Mouse (Mus musculus) neural tube, embryonic 14.5 days (tissue): ENCODE data around the gene Vamp5. TPM values are rescaled to one million over a fixed set of nuclear protein-coding genes. Genes with fewer than 3 reads are reported as not detected.

Experiments
- ATAC-seq: fragments of 200-750 bp; cut with Nextera tagmentation; 2 replicates; pipeline ENCODE4 v1.8.0; 2017; ENCODE audit warnings: low read depth, mild to moderate bottlenecking, moderate TSS enrichment, moderate library complexity
- H3K27ac ChIP-seq: fragments of 300-500 bp; sonication (generic); 2 replicates; pipeline ENCODE4 v1.5.1; 2014; ENCODE audit warnings: low read depth, mild to moderate bottlenecking, control low read depth, low read length, moderate library complexity, mixed read lengths
- H3K27me3 ChIP-seq: fragments of 300-500 bp; sonication (generic); 2 replicates; pipeline ENCODE4 v1.6.1; 2014; ENCODE audit warnings: low read length; ENCODE audit not compliant: control insufficient read depth, insufficient read depth
- H3K36me3 ChIP-seq: fragments of 300-500 bp; sonication (generic); 2 replicates; pipeline ENCODE4 v1.6.1; 2014; ENCODE audit warnings: low read length, mixed read lengths; ENCODE audit not compliant: control insufficient read depth, insufficient read depth
- H3K4me1 ChIP-seq: fragments of 300-500 bp; sonication (generic); 2 replicates; pipeline ENCODE4 v1.6.1; 2014; ENCODE audit warnings: low read length; ENCODE audit not compliant: control insufficient read depth, insufficient read depth
- H3K4me2 ChIP-seq: fragments of 300-500 bp; sonication (generic); 2 replicates; pipeline ENCODE4 v1.6.1; 2014; ENCODE audit warnings: mild to moderate bottlenecking, low read depth, low read length, control low read depth
- H3K4me3 ChIP-seq: fragments of 300-500 bp; sonication (generic); 2 replicates; pipeline ENCODE4 v1.5.1; 2014; ENCODE audit warnings: low read depth, low read length, control low read depth, mixed read lengths
- H3K9ac ChIP-seq: fragments of 300-500 bp; sonication (generic); replicated peaks from 2 replicates; pipeline ENCODE4 v1.6.1; 2014; ENCODE audit warnings: low read depth, mild to moderate bottlenecking, control low read depth, low read length, mixed read lengths
- H3K9me3 ChIP-seq: fragments of 300-500 bp; sonication (generic); 2 replicates; pipeline ENCODE4 v1.6.1; 2016; ENCODE audit warnings: low read length; ENCODE audit not compliant: control insufficient read depth
- WGBS: fragments of 180-500 bp; shearing (Covaris S2); extraction: QIAGEN DNeasy Blood & Tissue Kit; methylation state at CpG from one replicate; pipeline ENCODE4 v1.1.7; 2014; 5-methylcytosine and 5-hydroxymethylcytosine counted together
- polyA plus RNA-seq: library from polyadenylated mRNA; unstranded; fragments of >200 nt; fragmentation: Nextera tagmentation; extraction: Ambion mirVana; gene quantifications from 2 replicates; pipeline ENCODE4 v1.2.1, GENCODE M21; 2014

Gene Vamp5
- polyA plus RNA-seq = 3.1 and 28.2 TPM in 2 replicates

GRCm38 (mm10) chr6:72380131-72380770 is at the start of gene Vamp5:
Vamp5 (minus strand) TSS chr6:72380468.
- no peaks in the 10 kb centered on the region for H3K36me3 ChIP-seq
- WGBS = 2% methylated on average over 48 of the region's 49 CpGs
- no peak within 1 kb of the TSS for H3K27ac ChIP-seq
- peak; percentile 61; the same call in 1 of the 2 replicates for ATAC-seq
- H3K9ac ChIP-seq = peak within 1 kb of the TSS; percentile 39; the same call in 1 of the 2 replicates
- peak within 1 kb of the TSS; percentile 33 for H3K4me3 ChIP-seq
- peak within 1 kb of the TSS; percentile 45 for H3K4me2 ChIP-seq
- peaks cover 10% of the 10 kb centered on the region for H3K27me3 ChIP-seq
- H3K4me1 ChIP-seq = peaks cover 3% of the 10 kb centered on the region; the same call in 1 of the 2 replicates
- no peaks in the 10 kb centered on the region for H3K9me3 ChIP-seq

- Histone ChIP-seq H3K9me3 (no peaks in the 10 kb centered on the region), H3K4me2 (no peak overlapping the region), H3K27ac (no peak overlapping the region), H3K4me3 (no peak overlapping the region), H3K9ac (no peak overlapping the region), H3K27me3 (no peaks in the 10 kb centered on the region), H3K4me1 (no peaks in the 10 kb centered on the region), H3K36me3 (peaks cover 57% of the 10 kb centered on the region)
- 87% methylated on average over 21 of the region's 21 CpGs for WGBS
- ATAC-seq = no peak
These were observed 49.0 kb upstream of the Vamp5 start for GRCm38 (mm10) chr6:72429061-72429842.

- Histone ChIP-seq H3K36me3 (peaks cover 60% of the 10 kb centered on the region), H3K9ac (no peak overlapping the region), H3K4me3 (no peak overlapping the region), H3K27me3 (no peaks in the 10 kb centered on the region), H3K9me3 (no peaks in the 10 kb centered on the region), H3K27ac (no peak overlapping the region), H3K4me1 (no peaks in the 10 kb centered on the region), H3K4me2 (no peak overlapping the region)
- 27% methylated on average over 8 of the region's 8 CpGs for WGBS
- peak; percentile 89 for ATAC-seq
These were observed 47.8 kb upstream of the Vamp5 start for GRCm38 (mm10) chr6:72428036-72428435.

- 94% methylated on average over 11 of the region's 11 CpGs for WGBS
- no peaks in the 10 kb centered on the region for H3K9me3 ChIP-seq
- no peak overlapping the region for H3K9ac ChIP-seq
- no peak overlapping the region for H3K4me3 ChIP-seq
- peaks cover 49% of the 10 kb centered on the region for H3K36me3 ChIP-seq
- ATAC-seq = no peak
- H3K27me3 ChIP-seq = no peaks in the 10 kb centered on the region
- no peak overlapping the region for H3K27ac ChIP-seq
- H3K4me1 ChIP-seq = no peaks in the 10 kb centered on the region
- no peak overlapping the region for H3K4me2 ChIP-seq
These were observed 45.4 kb upstream of the Vamp5 start for GRCm38 (mm10) chr6:72425646-72426045.

GRCm38 (mm10) chr6:72420901-72421300 is 40.6 kb upstream of the Vamp5 start:
- Histone ChIP-seq H3K27me3 (no peaks in the 10 kb centered on the region), H3K36me3 (peaks cover 39% of the 10 kb centered on the region), H3K4me2 (no peak overlapping the region), H3K4me3 (no peak overlapping the region), H3K4me1 (no peaks in the 10 kb centered on the region), H3K9me3 (no peaks in the 10 kb centered on the region), H3K9ac (no peak overlapping the region), H3K27ac (no peak overlapping the region)
- 96% methylated on average over 10 of the region's 10 CpGs for WGBS
- no peak for ATAC-seq

- peaks cover 31% of the 10 kb centered on the region for H3K36me3 ChIP-seq
- H3K9me3 ChIP-seq = no peaks in the 10 kb centered on the region
- H3K9ac ChIP-seq = no peak overlapping the region
- no peak for ATAC-seq
- H3K27me3 ChIP-seq = no peaks in the 10 kb centered on the region
- 81% methylated on average over 1 of the region's 1 CpGs for WGBS
- H3K4me3 ChIP-seq = no peak overlapping the region
- peaks cover 5% of the 10 kb centered on the region for H3K4me1 ChIP-seq
- no peak overlapping the region for H3K4me2 ChIP-seq
- H3K27ac ChIP-seq = no peak overlapping the region
These were observed 39.5 kb upstream of the Vamp5 start for GRCm38 (mm10) chr6:72419806-72420205.

GRCm38 (mm10) chr6:72418279-72418678 is 38.0 kb upstream of the Vamp5 start:
- Histone ChIP-seq H3K27me3 (no peaks in the 10 kb centered on the region), H3K9me3 (no peaks in the 10 kb centered on the region), H3K4me1 (peaks cover 8% of the 10 kb centered on the region), H3K4me3 (no peak overlapping the region), H3K27ac (no peak overlapping the region), H3K4me2 (no peak overlapping the region), H3K9ac (no peak overlapping the region), H3K36me3 (peaks cover 23% of the 10 kb centered on the region; the same call in 1 of the 2 replicates)
- no peak for ATAC-seq
- WGBS = 96% methylated on average over 4 of the region's 4 CpGs

- H3K36me3 ChIP-seq = peaks cover 14% of the 10 kb centered on the region; the same call in 1 of the 2 replicates
- H3K9ac ChIP-seq = no peak overlapping the region
- H3K9me3 ChIP-seq = no peaks in the 10 kb centered on the region
- H3K27ac ChIP-seq = no peak overlapping the region
- H3K4me2 ChIP-seq = no peak overlapping the region
- no peak for ATAC-seq
- no peaks in the 10 kb centered on the region for H3K27me3 ChIP-seq
- peaks cover 8% of the 10 kb centered on the region for H3K4me1 ChIP-seq
- H3K4me3 ChIP-seq = no peak overlapping the region
- 89% methylated on average over 7 of the region's 7 CpGs for WGBS
These were observed 35.9 kb upstream of the Vamp5 start for GRCm38 (mm10) chr6:72415964-72416772.
